Mouse (Mus musculus) forebrain, embryonic 12.5 days (tissue): ENCODE data around the gene Ascl1. TPM values are rescaled to one million over a fixed set of nuclear protein-coding genes. Genes with fewer than 3 reads are reported as not detected.

ENCODE experiments used
- ATAC-seq: fragments of 200-750 bp; cut with Nextera tagmentation; 2 replicates; pipeline ENCODE4 v1.8.0; 2017; ENCODE audit warnings: moderate TSS enrichment; ENCODE audit not compliant: low FRiP score
- H3K27ac ChIP-seq: fragments of 300-500 bp; sonication (generic); 2 replicates; pipeline ENCODE4 v1.5.1; 2016; ENCODE audit warnings: mild to moderate bottlenecking
- H3K27me3 ChIP-seq: fragments of 300-500 bp; sonication (generic); 2 replicates; pipeline ENCODE4 v1.6.1; 2016; ENCODE audit warnings: mild to moderate bottlenecking
- H3K36me3 ChIP-seq: fragments of 300-500 bp; sonication (generic); replicated peaks from 2 replicates; pipeline ENCODE4 v1.6.1; 2016; ENCODE audit warnings: mild to moderate bottlenecking
- H3K4me1 ChIP-seq: fragments of 300-500 bp; sonication (generic); 2 replicates; pipeline ENCODE4 v1.6.1; 2016
- H3K4me2 ChIP-seq: fragments of 300-500 bp; sonication (generic); 2 replicates; pipeline ENCODE4 v1.6.1; 2016; ENCODE audit warnings: mild to moderate bottlenecking, moderate library complexity
- H3K4me3 ChIP-seq: fragments of 300-500 bp; sonication (generic); replicated peaks from 2 replicates; pipeline ENCODE4 v1.5.1; 2016; ENCODE audit warnings: mild to moderate bottlenecking
- H3K9ac ChIP-seq: fragments of 300-500 bp; sonication (generic); 2 replicates; pipeline ENCODE4 v1.6.1; 2016; ENCODE audit warnings: mild to moderate bottlenecking
- H3K9me3 ChIP-seq: fragments of 300-500 bp; sonication (generic); 2 replicates; pipeline ENCODE4 v1.6.1; 2016
- WGBS: fragments of 180-500 bp; shearing (Covaris S2); methylation state at CpG from one replicate; pipeline ENCODE4 v1.1.7; 2016; 5-methylcytosine and 5-hydroxymethylcytosine counted together
- polyA plus RNA-seq: library from polyadenylated mRNA; unstranded; fragments of >200 nt; fragmentation: Nextera tagmentation; extraction: Ambion mirVana; gene quantifications from 2 replicates; pipeline ENCODE4 v1.2.1, GENCODE M21; 2016

Ascl1 gene
- polyA plus RNA-seq, 1 experiment from 2014 or later: 62.3 TPM

DNA sequence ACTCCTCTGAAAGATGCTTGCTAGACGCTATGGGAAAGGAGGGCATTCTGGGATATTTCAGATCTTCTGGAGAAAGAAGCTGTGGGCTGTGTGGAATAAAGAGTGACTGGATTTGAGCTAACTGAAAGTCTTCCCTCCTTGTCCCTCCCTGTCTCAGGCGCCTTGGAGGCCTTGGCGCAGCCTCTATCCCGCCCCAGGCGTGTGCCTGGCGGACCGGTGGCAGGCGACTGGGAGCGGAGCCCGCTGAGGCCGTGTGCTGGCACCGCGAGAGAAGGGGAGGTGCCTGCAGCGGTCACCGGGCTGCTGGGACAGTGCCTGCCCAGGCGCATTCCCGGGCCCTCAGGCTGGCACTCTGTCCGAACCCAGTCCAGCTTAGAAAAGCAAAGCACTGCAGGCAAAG is 1.1 kb upstream of the Ascl1 start:
- Histone ChIP-seq H3K27me3 (peaks cover 46% of the 10 kb centered on the region), H3K9me3 (peaks cover 6% of the 10 kb centered on the region; the same call in 1 of the 2 replicates), H3K36me3 (no peaks in the 10 kb centered on the region), H3K4me2 (peak overlapping the region; percentile 77), H3K4me3 (peak overlapping the region; percentile 91), H3K27ac (peak overlapping the region; percentile 96; the same call in 1 of the 2 replicates), H3K4me1 (peaks cover 41% of the 10 kb centered on the region), H3K9ac (peak overlapping the region; percentile 96)
- peak; percentile 34; the same call in 1 of the 2 replicates for ATAC-seq
- under 1% methylated on average over 18 of the region's 18 CpGs for WGBS

DNA sequence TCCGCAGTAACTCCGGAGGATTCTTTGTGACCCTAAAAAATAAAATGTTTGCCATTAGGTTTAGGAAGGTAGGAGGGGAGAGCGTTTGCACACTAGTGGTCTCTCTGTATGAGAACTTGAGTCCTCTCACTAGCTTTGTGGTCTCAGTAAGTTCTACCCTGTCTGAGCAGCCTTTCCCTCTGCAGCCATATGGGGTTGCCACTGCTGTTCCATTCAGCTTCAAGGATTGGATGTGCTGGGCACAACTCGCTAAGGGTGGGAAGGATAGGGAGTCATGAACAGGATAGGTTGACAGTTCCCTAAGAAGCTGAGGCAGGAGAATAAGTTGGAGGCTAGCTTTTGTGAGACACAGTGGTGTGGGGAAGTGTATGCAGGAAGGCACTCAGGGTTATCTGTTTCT is 716 bp upstream of the Ascl1 start:
- Histone ChIP-seq H3K9me3 (peaks cover 6% of the 10 kb centered on the region; the same call in 1 of the 2 replicates), H3K9ac (peak overlapping the region; percentile 96; the same call in 1 of the 2 replicates), H3K36me3 (no peaks in the 10 kb centered on the region), H3K4me3 (peak overlapping the region; percentile 91), H3K27me3 (peaks cover 44% of the 10 kb centered on the region), H3K4me1 (peaks cover 45% of the 10 kb centered on the region), H3K4me2 (peak overlapping the region; percentile 77), H3K27ac (peak overlapping the region; percentile 96)
- ATAC-seq: no peak
- WGBS: under 1% methylated on average over 4 of the region's 4 CpGs

DNA sequence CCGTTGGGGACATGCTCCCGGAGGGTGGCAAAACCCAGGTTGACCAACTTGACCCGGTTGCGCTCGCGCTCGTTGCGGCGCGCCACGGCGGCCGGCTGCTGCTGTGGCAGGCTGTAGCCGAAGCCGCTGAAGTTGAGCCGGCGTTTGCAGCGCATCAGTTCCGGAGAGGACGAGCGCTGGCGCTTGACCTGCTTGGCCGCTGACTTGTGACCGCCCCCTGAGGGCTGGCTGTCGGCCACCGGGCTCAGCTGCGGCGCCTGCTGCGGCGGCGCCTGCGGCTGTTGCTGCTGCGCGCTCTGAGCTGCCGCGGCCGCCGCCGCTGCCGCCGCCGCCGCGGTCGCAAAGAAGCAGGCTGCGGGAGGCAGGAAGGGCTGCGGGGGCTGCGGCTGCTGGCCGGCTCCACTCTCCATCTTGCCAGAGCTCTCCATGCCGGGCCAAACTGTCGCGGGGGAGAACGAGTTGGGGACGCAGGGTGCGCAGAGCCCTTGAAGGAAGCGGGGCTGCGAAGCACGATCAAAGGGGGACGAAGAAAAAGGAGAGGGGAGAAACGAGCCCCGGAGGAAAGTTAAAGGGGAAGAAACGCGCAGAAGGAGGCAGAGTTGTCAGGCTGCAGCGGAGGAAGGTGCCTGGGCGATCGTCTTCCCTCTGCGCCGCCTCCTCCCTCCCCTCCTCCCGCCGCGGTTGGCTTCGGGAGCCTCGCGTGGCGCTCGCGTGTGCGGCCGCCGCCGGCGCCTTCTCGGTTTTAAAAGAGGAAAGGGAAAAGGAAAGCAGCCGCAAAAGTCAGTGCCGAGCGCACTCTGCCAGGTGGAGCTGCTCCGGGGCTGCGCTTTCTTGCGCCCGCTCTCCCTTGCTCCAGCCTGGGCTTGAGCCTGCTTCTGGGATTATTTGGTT is 554 bp downstream of the Ascl1 start:
- peak; percentile 14 for ATAC-seq
- Histone ChIP-seq H3K4me3 (peak overlapping the region; percentile 91), H3K27me3 (peaks cover 34% of the 10 kb centered on the region), H3K4me2 (peak overlapping the region; percentile 77), H3K9me3 (peaks cover 4% of the 10 kb centered on the region; the same call in 1 of the 2 replicates), H3K9ac (peak overlapping the region; percentile 96), H3K27ac (peak overlapping the region; percentile 96), H3K36me3 (no peaks in the 10 kb centered on the region), H3K4me1 (peaks cover 56% of the 10 kb centered on the region)
- WGBS: 0% methylated on average over 69 of the region's 90 CpGs

DNA sequence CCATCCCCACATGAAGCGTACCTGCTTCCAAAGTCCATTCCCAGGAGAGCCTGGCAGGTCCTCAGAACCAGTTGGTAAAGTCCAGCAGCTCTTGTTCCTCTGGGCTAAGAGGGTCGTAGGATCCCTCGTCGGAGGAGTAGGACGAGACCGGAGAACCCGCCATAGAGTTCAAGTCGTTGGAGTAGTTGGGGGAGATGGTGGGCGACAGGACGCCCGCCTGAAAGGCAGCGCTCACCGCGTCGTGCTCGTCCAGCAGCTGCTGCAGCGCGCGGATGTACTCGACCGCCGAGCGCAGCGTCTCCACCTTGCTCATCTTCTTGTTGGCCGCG is 1.2 kb downstream of the Ascl1 start:
- H3K9ac ChIP-seq: peak overlapping the region; percentile 96
- no peak for ATAC-seq
- peaks cover 32% of the 10 kb centered on the region for H3K27me3 ChIP-seq
- peak overlapping the region; percentile 96 for H3K27ac ChIP-seq
- H3K9me3 ChIP-seq: 0 out of 2 replicates have a peak, but pooled peaks cover 3% of the 10 kb centered on the region
- peak overlapping the region; percentile 91 for H3K4me3 ChIP-seq
- H3K4me2 ChIP-seq: peak overlapping the region; percentile 77
- no peaks in the 10 kb centered on the region for H3K36me3 ChIP-seq
- H3K4me1 ChIP-seq: peaks cover 63% of the 10 kb centered on the region
- WGBS: under 1% methylated on average over 26 of the region's 26 CpGs

DNA sequence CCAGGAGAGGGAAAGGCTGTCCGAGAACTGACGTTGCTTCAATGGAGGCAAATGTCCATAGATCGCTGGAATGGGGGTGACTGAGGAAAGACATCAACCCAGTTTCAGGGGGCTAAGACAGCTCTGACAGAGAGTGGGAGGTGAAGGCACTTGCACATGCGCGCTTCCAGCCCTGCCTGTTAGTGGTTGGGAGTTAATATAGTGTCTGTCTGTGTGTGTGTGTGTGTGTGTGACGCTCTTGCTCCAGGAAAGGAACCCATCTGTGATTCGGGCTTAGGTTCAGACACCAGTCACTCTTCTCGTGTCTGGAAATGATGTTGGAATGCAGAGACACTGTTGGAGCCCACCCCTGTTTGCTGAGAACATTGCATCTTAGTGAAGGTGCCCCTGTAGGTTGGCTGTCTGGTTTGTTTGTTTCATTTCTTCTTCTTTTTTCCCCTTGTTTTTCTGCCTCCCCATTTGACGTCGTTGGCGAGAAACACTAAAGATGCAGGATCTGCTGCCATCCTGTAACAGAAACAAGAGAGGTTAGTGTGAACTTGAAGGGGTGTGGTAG is 1.9 kb downstream of the Ascl1 start:
- H3K4me3 ChIP-seq: peak overlapping the region; percentile 91
- no peaks in the 10 kb centered on the region for H3K36me3 ChIP-seq
- H3K4me1 ChIP-seq: peaks cover 69% of the 10 kb centered on the region
- WGBS: 2% methylated on average over 11 of the region's 11 CpGs
- 0 out of 2 replicates have a peak, but pooled peaks cover 3% of the 10 kb centered on the region for H3K9me3 ChIP-seq
- peak overlapping the region; percentile 96 for H3K27ac ChIP-seq
- peak overlapping the region; percentile 77 for H3K4me2 ChIP-seq
- no peak for ATAC-seq
- peak overlapping the region; percentile 96 for H3K9ac ChIP-seq
- H3K27me3 ChIP-seq: peaks cover 28% of the 10 kb centered on the region

DNA sequence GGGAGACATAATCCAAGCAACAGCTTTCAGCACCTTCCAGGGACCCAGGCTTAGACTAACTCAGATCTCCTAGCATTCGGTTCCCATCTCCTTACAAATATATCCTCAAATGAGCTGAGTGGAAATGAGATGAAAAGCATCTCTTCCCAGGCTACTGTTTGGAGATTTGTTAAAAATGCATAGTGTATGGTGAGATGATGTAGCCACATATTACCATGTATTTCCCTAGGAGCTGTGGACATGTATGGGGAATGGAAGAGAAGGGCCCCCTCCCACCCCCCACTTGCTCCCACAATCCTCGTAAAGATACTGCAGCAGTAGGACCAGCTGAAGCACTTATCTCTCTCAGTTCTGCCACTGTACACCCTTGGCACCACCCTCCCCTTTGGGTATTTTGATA is 3.1 kb downstream of the Ascl1 start:
- 0% methylated on average over 2 of the region's 2 CpGs for WGBS
- Histone ChIP-seq H3K27me3 (peaks cover 27% of the 10 kb centered on the region; the same call in 1 of the 2 replicates), H3K9ac (0 out of 2 replicates have a peak overlapping the region, but pooled peaks have one; percentile 21), H3K4me2 (peak overlapping the region; percentile 77), H3K36me3 (no peaks in the 10 kb centered on the region), H3K9me3 (no peaks in the 10 kb centered on the region), H3K27ac (peak overlapping the region; percentile 90), H3K4me1 (peaks cover 79% of the 10 kb centered on the region), H3K4me3 (peak overlapping the region; percentile 91)
- ATAC-seq: no peak

DNA sequence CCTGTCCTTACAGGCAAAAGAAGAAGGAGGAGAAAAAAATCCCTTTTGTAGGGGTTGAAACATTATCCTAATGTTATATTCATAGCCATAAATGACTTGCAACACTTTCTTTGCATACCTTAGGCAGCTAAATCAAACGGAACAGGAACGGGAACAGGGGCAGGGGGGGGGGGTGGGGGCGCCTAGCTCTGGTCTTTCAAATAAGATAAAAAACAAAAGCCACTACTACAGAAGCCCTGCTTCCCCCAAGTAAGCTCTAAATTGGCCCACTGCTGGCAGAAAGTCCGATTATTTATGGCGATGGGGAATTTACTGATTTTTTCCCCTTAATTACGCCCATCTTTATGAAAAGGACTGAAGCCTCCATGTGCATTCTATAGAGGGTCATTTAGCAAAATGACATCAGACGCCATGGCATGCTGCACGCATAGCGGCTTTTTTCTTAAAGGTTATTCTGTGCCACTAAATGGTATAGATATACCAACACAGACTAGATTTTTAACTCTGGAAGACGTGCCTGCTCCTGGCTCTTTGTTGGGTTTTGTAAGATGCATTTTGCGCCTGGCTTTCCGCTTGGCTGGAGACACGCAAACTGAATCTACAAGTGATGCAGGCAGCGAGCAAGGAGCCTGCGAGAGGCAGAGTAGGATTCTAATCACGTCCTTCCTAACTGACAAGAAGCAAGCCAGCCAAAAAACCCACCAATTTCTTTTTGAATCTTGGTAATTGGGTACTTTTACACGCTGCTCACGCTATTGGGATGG is 4.0 kb downstream of the Ascl1 start:
- ATAC-seq: peak; percentile 58
- H3K27ac ChIP-seq: peak overlapping the region; percentile 90
- no peaks in the 10 kb centered on the region for H3K36me3 ChIP-seq
- H3K4me3 ChIP-seq: peak overlapping the region; percentile 18
- H3K9ac ChIP-seq: peak overlapping the region; percentile 25; the same call in 1 of the 2 replicates
- WGBS: under 1% methylated on average over 18 of the region's 18 CpGs
- no peaks in the 10 kb centered on the region for H3K9me3 ChIP-seq
- peaks cover 79% of the 10 kb centered on the region for H3K4me1 ChIP-seq
- peak overlapping the region; percentile 77 for H3K4me2 ChIP-seq
- peaks cover 25% of the 10 kb centered on the region for H3K27me3 ChIP-seq

DNA sequence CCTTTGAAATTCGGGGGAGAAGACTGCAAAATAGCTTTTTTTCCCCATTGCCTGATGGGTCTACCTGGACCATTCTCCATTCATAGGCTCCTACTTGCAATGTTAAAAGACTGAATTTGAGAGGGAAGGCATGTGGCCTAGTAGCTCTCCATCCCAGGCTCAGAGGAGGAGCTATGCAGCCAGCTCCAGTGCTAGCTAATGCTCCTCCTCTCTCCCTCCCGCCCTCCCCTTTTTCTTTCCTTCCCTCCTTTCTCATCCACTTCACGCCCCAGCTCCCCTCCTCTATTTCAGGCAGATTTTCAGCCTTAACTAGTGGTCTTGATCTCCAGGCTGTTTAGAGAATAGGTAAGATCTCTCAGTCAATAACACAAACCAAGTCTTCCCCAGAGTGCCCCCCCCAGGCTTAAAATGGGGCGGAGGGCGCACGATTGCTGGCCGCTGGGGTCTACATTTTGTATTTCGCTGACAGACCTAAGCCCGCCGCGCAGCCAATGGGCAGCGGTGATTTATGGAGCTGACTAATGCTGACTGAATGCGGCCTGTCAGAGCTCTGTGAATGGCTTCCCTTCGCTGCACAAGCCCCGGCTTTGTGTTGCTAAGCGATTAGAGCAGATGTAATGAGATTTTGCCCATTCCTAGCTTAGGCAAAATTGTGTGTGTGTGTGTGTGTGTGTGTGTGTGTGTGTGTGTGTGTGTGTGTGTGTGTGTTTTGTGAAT is 4.9 kb downstream of the Ascl1 start:
- Histone ChIP-seq H3K4me3 (peak overlapping the region; percentile 26), H3K36me3 (no peaks in the 10 kb centered on the region), H3K27ac (peak overlapping the region; percentile 90), H3K4me2 (peak overlapping the region; percentile 77), H3K9ac (0 out of 2 replicates have a peak overlapping the region, but pooled peaks have one; percentile 25), H3K4me1 (peaks cover 72% of the 10 kb centered on the region), H3K27me3 (peaks cover 23% of the 10 kb centered on the region), H3K9me3 (no peaks in the 10 kb centered on the region)
- peak; percentile 77 for ATAC-seq
- 1% methylated on average over 16 of the region's 16 CpGs for WGBS

DNA sequence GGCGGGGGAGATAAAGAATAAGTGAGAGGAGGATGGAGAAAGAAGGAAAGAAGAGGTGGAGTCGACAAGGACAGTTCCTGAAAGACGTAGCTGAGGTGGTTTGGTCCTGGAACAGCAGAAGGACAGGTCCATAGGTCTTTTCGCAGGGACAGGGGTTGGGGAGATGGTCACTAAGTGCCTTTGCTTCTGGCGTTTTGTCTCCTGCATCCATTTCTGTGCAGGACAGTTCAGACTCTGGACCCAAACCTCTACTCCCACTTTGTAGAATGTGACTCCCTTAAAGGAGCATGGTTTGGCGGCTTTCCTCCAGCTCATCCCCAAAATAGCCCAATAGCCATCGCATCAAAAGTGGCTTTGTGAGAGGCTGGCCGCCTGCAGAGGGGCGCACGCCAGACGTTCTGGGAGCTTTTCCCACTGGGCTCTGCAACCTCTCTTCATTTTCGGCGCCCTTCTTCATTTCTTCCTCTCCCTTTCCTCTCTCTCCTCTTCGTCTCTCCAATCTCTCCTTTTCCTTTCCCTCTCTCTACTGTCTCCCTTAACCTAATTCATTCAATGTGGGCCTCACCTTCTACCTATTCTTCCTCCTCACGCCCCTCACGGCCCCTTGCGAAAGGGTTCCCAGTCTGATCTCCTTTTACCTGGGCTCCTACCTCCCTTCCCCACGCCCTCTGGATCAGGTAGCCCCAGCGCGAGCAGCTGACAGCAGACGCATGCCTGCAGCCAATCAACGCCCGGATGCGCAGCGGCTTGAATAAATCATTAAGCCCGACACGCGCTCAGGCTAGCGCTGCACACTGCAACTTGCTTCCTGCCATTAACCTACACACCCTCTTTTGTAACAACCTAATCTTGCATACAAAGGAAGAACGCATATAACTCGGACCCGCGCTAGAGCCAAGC is 7.5 kb downstream of the Ascl1 start:
- H3K4me1 ChIP-seq: peaks cover 62% of the 10 kb centered on the region
- no peaks in the 10 kb centered on the region for H3K9me3 ChIP-seq
- H3K27me3 ChIP-seq: peaks cover 32% of the 10 kb centered on the region
- no peaks in the 10 kb centered on the region for H3K36me3 ChIP-seq
- under 1% methylated on average over 33 of the region's 33 CpGs for WGBS
- peak overlapping the region; percentile 66 for H3K4me2 ChIP-seq
- peak; percentile 45 for ATAC-seq
- H3K27ac ChIP-seq: peak overlapping the region; percentile 61; the same call in 1 of the 2 replicates
- H3K9ac ChIP-seq: peak overlapping the region; percentile 47
- H3K4me3 ChIP-seq: peak overlapping the region; percentile 38

DNA sequence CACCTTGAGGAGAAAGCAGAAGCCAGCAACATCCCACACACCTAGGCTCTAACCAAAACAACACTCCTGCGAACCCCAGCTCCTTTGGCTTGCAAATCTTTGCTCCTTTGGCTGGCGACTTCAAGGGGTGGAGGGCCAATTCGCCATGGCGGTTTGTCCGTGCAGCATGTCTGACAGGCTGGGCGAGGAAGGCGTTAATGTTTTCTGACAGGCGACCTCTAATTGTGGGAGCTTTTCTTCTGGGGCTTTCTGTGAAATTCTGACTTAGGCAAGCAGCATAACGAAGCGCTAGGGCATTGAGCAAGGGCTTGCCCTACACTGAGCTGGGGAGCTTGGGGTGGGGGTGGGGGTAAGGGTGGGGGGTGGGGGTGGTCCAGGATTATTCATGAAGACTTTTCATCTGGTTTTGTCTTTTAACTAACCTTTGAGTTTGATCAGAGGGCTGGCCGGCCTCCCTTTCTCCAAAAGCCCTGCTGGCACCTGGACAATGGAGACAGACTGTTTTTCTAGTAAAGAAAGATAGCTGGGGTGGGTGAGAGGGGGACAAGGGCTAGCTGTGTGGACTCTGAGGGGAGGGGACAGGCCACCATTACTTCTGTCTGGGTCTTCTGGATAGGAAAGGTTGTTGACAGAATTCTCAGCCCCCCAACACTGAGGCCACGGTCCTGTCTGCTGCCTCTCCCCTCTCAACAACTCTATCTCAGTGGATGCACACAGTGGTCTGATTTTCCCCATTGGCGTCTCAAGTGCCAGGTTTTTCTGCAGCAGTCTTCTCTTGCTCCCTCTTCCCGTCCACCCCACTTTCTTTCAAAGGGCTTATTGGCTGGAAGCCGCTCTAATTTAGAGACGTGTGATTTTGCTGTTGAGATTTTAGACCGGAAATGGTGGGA is 8.4 kb downstream of the Ascl1 start:
- no peaks in the 10 kb centered on the region for H3K36me3 ChIP-seq
- H3K4me3 ChIP-seq: peak overlapping the region; percentile 38; the same call in 1 of the 2 replicates
- peak overlapping the region; percentile 66 for H3K4me2 ChIP-seq
- H3K9me3 ChIP-seq: no peaks in the 10 kb centered on the region
- peak overlapping the region; percentile 47; the same call in 1 of the 2 replicates for H3K9ac ChIP-seq
- H3K27ac ChIP-seq: peak overlapping the region; percentile 50; the same call in 1 of the 2 replicates
- no peak for ATAC-seq
- peaks cover 32% of the 10 kb centered on the region for H3K27me3 ChIP-seq
- WGBS: 2% methylated on average over 17 of the region's 17 CpGs
- H3K4me1 ChIP-seq: peaks cover 53% of the 10 kb centered on the region
